7 mouse cellular contexts compared by ENCODE assay signal in genomic region chr9:36916362-36916761, GRCm38 (mm10).
DNase-seq lines count a peak whose midpoint lies in the region; ATAC-seq lines count a peak whose summit lies in the region.

No protein-coding gene starts in this region.

- H3K4me3 ChIP-seq in intestine, embryonic 14.5 days (ENCODE audit: low read depth, low read length): no peak overlapping the region
- H3K4me3 ChIP-seq in midbrain, embryonic 12.5 days: no peak overlapping the region

- no peaks in the 10 kb centered on the region for H3K9me3 ChIP-seq in intestine, embryonic 14.5 days (ENCODE audit: control insufficient read depth, low read length)
- no peaks in the 10 kb centered on the region for H3K9me3 ChIP-seq in midbrain, embryonic 12.5 days

- intact Hi-C loops in gastrocnemius, postnatal 36 days (cut with DNase I): loop anchor here (1.0 to 5.0 kb wide), 2 partner anchors 52 to 231 kb away; partner anchors contain the start of gene Pknox2
- intact Hi-C loops in left cerebral cortex, postnatal 10 days (cut with DNase I): loop anchor here (5.0 kb wide), 1 partner anchor 51 kb away; no protein-coding TSS in a partner anchor

- no peaks in the 10 kb centered on the region for H3K27me3 ChIP-seq in intestine, embryonic 14.5 days (replicated peaks; ENCODE audit: control insufficient read depth, insufficient read depth, low read length)
- H3K27me3 ChIP-seq in midbrain, embryonic 12.5 days: no peaks in the 10 kb centered on the region

- no peak overlapping the region for H3K9ac ChIP-seq in intestine, embryonic 14.5 days (ENCODE audit: low read length)
- H3K9ac ChIP-seq in midbrain, embryonic 12.5 days (replicated peaks): no peak overlapping the region

- H3K27ac ChIP-seq in intestine, embryonic 14.5 days (ENCODE audit: low read depth): peak overlapping the region; percentile 71
- no peak overlapping the region for H3K27ac ChIP-seq in midbrain, embryonic 12.5 days (replicated peaks)

- DNase-seq in adrenal gland, adult 2 months: peak; percentile 72
- DNase-seq in embryo, embryonic 10.5 days (ENCODE audit: low spot score): peak; percentile 88
- DNase-seq in gastrocnemius, postnatal 36 days: peak; percentile 75 to 80
- DNase-seq in intestine, embryonic 14.5 days (ENCODE audit: low spot score): peak; percentile 84
- peak; percentile 78 to 81 for DNase-seq in left cerebral cortex, postnatal 10 days (ENCODE audit: extremely low spot score in 1 of 2, low spot score in 2 of 2)
- peak; percentile 77 for DNase-seq in skeletal muscle tissue, adult 2 months (ENCODE audit: low read depth, low spot score)

- WGBS in intestine, embryonic 14.5 days: 8% methylated on average over 6 of the region's 6 CpGs
- WGBS in midbrain, embryonic 12.5 days: 4% methylated on average over 6 of the region's 6 CpGs

- H3K4me2 ChIP-seq in intestine, embryonic 14.5 days (ENCODE audit: low read length): peak overlapping the region; percentile 1; the same call in 1 of the 2 replicates
- 0 out of 2 replicates have a peak overlapping the region, but pooled peaks have one; percentile 7 for H3K4me2 ChIP-seq in midbrain, embryonic 12.5 days (replicated peaks)

- no peaks in the 10 kb centered on the region for H3K36me3 ChIP-seq in intestine, embryonic 14.5 days (ENCODE audit: control insufficient read depth, insufficient read depth, low read length)
- H3K36me3 ChIP-seq in midbrain, embryonic 12.5 days: no peaks in the 10 kb centered on the region

- peak; percentile 58; the same call in 1 of the 2 replicates for ATAC-seq in intestine, embryonic 14.5 days (replicated peaks; ENCODE audit: low FRiP score, low TSS enrichment, low read depth)
- peak; percentile 70 for ATAC-seq in midbrain, embryonic 12.5 days (ENCODE audit: low FRiP score, low read depth)

- peaks cover 10% of the 10 kb centered on the region for H3K4me1 ChIP-seq in intestine, embryonic 14.5 days (replicated peaks; ENCODE audit: control insufficient read depth, insufficient read depth, low read length)
- H3K4me1 ChIP-seq in midbrain, embryonic 12.5 days: peaks cover 16% of the 10 kb centered on the region
